Mouse (Mus musculus): Measurements from ENCODE around the gene Msh4. TPM values are rescaled to one million over a fixed set of nuclear protein-coding genes. Genes with fewer than 3 reads are reported as not detected.

Gene Msh4
- polyA plus RNA-seq, 1 experiment from 2014 or later, result 0.07 TPM

DNA sequence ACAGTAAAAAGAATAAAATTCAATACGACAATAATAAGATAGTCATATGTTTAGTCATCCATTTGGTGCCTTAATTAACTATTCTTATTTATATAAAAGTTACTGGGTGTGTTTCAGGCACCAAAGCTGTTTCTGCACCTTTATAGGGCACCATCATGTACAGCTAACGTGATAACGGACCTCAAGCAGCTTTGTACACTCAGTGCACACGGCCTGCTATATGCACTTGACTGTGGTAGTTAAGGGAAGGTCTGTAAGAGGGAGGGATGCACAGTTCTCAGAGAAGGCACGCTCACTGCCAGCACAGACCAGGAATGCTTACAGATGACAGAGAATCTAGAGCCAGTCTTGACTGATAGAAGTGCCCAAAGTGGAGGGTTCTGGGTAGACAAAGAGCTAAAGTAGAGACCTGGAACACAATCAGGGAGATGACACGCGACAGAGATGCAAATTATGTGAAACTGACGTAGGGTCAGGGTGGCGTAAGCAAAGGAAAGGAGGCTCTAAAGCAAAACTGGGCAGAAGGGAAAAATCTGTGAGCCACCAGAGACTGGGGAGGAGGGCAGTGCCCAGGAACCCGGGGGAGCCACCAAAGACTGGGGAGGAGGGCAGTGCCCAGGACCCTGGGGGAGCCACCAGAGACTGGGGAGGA lies 47.5 kb downstream of the Msh4 start:
- Histone ChIP-seq H3K4me1 (ENCODE audit: insufficient read depth, low read length) (no peaks in the 10 kb centered on the region), H3K9ac (replicated peaks; ENCODE audit: low read length) (no peak overlapping the region), H3K9me3 (ENCODE audit: low read length) (no peaks in the 10 kb centered on the region), H3K36me3 (ENCODE audit: insufficient read depth, low read length) (no peaks in the 10 kb centered on the region), H3K27ac (ENCODE audit: low read length) (no peak overlapping the region), H3K27me3 (ENCODE audit: insufficient read depth, low read length) (no peaks in the 10 kb centered on the region), H3K4me3 (ENCODE audit: low read length) (no peak overlapping the region), H3K4me2 (replicated peaks; ENCODE audit: low read depth, low read length) (no peak overlapping the region)
- WGBS, result 81% methylated on average over 10 of the region's 10 CpGs
- ATAC-seq (ENCODE audit: low FRiP score, low TSS enrichment), result no peak

DNA sequence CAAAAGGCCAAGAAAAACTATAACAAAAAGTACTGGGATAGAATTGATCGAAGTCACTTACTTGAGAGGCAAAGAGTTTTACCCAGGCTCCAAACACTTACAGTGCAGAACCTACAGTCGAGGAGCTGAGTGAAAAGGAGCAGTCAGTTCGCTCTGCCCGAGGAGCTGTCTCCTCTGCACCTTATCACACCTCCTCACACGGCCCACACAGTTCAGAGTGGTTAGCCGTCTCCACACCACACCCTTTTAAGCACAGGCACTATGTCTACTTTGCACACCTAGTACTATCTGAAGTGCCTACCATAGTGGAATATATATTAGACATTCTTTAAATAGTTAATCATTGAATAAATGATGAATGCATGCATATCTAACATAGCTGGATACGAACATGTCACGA lies 53.7 kb downstream of the Msh4 start:
- 62% methylated on average over 8 of the region's 8 CpGs for WGBS
- Histone ChIP-seq H3K4me2 (replicated peaks; ENCODE audit: low read depth, low read length) (no peak overlapping the region), H3K27ac (ENCODE audit: low read length) (no peak overlapping the region), H3K9me3 (ENCODE audit: low read length) (no peaks in the 10 kb centered on the region), H3K36me3 (ENCODE audit: insufficient read depth, low read length) (no peaks in the 10 kb centered on the region), H3K27me3 (ENCODE audit: insufficient read depth, low read length) (no peaks in the 10 kb centered on the region), H3K4me3 (ENCODE audit: low read length) (no peak overlapping the region), H3K9ac (replicated peaks; ENCODE audit: low read length) (no peak overlapping the region), H3K4me1 (ENCODE audit: insufficient read depth, low read length) (0 out of 2 replicates have a peak, but pooled peaks cover 4% of the 10 kb centered on the region)
- no peak for ATAC-seq (ENCODE audit: low FRiP score, low TSS enrichment)

GRCm38 (mm10) chr3:153850759-153851158 lies 55.2 kb downstream of the Msh4 start:
- H3K4me1 ChIP-seq (ENCODE audit: insufficient read depth, low read length), result 0 out of 2 replicates have a peak, but pooled peaks cover 4% of the 10 kb centered on the region
- no peak overlapping the region for H3K27ac ChIP-seq (ENCODE audit: low read length)
- H3K9me3 ChIP-seq (ENCODE audit: low read length), result no peaks in the 10 kb centered on the region
- H3K4me3 ChIP-seq (ENCODE audit: low read length), result no peak overlapping the region
- 91% methylated on average over 7 of the region's 7 CpGs for WGBS
- no peaks in the 10 kb centered on the region for H3K27me3 ChIP-seq (ENCODE audit: insufficient read depth, low read length)
- no peak overlapping the region for H3K9ac ChIP-seq (replicated peaks; ENCODE audit: low read length)
- no peak overlapping the region for H3K4me2 ChIP-seq (replicated peaks; ENCODE audit: low read depth, low read length)
- H3K36me3 ChIP-seq (ENCODE audit: insufficient read depth, low read length), result no peaks in the 10 kb centered on the region
- ATAC-seq (ENCODE audit: low FRiP score, low TSS enrichment), result no peak

DNA sequence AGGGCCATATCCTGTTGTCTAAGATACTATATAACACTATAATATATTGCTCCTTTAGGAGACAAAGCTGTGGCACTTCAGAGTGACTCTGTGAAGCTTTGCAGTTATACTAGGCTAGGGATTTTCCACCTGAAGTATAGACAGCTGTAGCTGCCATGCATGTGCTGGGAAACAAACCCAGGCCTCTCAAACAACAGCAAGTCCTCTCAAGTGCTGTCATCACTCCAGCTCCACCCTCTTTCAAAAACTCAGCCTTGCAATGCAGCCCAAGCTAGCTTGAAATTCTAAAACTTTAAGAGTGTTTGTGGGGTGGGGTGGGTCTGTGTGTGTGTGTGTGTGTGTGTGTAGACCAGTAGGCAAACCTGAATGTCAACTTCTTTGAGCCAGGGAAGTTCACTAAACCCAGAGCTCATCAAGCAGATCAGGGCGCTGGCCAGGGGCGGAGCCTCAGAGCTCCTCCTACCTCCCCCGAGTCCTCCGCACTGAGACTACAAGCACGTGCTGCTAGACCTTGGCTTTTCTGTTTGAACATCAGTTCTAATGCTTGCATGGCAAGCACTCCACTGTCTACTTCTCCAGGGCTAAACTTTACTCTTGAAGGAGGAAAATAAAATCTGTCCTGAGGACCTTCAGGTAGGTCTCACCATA lies 56.4 kb downstream of the Msh4 start:
- Histone ChIP-seq H3K4me3 (ENCODE audit: low read length) (no peak overlapping the region), H3K9ac (replicated peaks; ENCODE audit: low read length) (no peak overlapping the region), H3K9me3 (ENCODE audit: low read length) (no peaks in the 10 kb centered on the region), H3K27ac (ENCODE audit: low read length) (no peak overlapping the region), H3K36me3 (ENCODE audit: insufficient read depth, low read length) (no peaks in the 10 kb centered on the region), H3K4me2 (replicated peaks; ENCODE audit: low read depth, low read length) (0 out of 2 replicates have a peak overlapping the region, but pooled peaks have one; percentile 8), H3K4me1 (ENCODE audit: insufficient read depth, low read length) (0 out of 2 replicates have a peak, but pooled peaks cover 4% of the 10 kb centered on the region), H3K27me3 (ENCODE audit: insufficient read depth, low read length) (no peaks in the 10 kb centered on the region)
- ATAC-seq (ENCODE audit: low FRiP score, low TSS enrichment), result peak; percentile 83
- 8% methylated on average over 5 of the region's 5 CpGs for WGBS

DNA sequence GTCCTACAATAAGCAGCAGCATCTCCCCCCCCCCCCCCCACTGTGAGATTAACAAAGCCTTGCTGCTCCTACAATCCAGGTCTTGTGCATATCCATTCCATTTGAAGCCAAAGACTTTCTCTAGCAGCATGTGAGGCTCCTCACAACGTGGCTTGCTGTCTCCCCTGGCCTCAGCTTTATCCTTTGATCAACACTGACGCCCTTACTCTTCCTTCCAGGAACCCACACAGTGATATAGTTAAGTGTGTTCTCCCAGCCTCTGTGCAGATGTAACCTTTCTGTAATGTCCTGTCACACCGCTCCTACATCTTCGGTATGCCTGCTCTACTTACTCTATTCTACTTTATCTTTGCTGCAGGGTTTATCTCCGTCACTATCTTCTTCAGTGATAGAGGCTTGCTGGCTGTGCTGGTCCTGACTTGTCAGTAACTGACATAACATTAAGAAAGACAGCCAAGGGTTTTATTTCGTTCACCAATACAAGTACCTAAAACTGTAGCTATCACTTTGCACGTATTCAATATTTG lies 58.7 kb downstream of the Msh4 start:
- no peak for ATAC-seq (ENCODE audit: low FRiP score, low TSS enrichment)
- H3K4me1 ChIP-seq (ENCODE audit: insufficient read depth, low read length), result 0 out of 2 replicates have a peak, but pooled peaks cover 4% of the 10 kb centered on the region
- no peak overlapping the region for H3K9ac ChIP-seq (replicated peaks; ENCODE audit: low read length)
- no peak overlapping the region for H3K27ac ChIP-seq (ENCODE audit: low read length)
- H3K4me3 ChIP-seq (ENCODE audit: low read length), result no peak overlapping the region
- WGBS, result 78% methylated on average over 7 of the region's 7 CpGs
- H3K9me3 ChIP-seq (ENCODE audit: low read length), result no peaks in the 10 kb centered on the region
- no peak overlapping the region for H3K4me2 ChIP-seq (replicated peaks; ENCODE audit: low read depth, low read length)
- H3K36me3 ChIP-seq (ENCODE audit: insufficient read depth, low read length), result no peaks in the 10 kb centered on the region
- no peaks in the 10 kb centered on the region for H3K27me3 ChIP-seq (ENCODE audit: insufficient read depth, low read length)

GRCm38 (mm10) chr3:153846109-153846508 lies 59.8 kb downstream of the Msh4 start:
- H3K9me3 ChIP-seq (ENCODE audit: low read length), result no peaks in the 10 kb centered on the region
- WGBS, result 91% methylated on average over 4 of the region's 4 CpGs
- no peak overlapping the region for H3K4me3 ChIP-seq (ENCODE audit: low read length)
- no peak overlapping the region for H3K9ac ChIP-seq (replicated peaks; ENCODE audit: low read length)
- ATAC-seq (ENCODE audit: low FRiP score, low TSS enrichment), result no peak
- no peak overlapping the region for H3K4me2 ChIP-seq (replicated peaks; ENCODE audit: low read depth, low read length)
- H3K4me1 ChIP-seq (ENCODE audit: insufficient read depth, low read length), result 0 out of 2 replicates have a peak, but pooled peaks cover 4% of the 10 kb centered on the region
- H3K27me3 ChIP-seq (ENCODE audit: insufficient read depth, low read length), result no peaks in the 10 kb centered on the region
- no peaks in the 10 kb centered on the region for H3K36me3 ChIP-seq (ENCODE audit: insufficient read depth, low read length)
- no peak overlapping the region for H3K27ac ChIP-seq (ENCODE audit: low read length)

DNA sequence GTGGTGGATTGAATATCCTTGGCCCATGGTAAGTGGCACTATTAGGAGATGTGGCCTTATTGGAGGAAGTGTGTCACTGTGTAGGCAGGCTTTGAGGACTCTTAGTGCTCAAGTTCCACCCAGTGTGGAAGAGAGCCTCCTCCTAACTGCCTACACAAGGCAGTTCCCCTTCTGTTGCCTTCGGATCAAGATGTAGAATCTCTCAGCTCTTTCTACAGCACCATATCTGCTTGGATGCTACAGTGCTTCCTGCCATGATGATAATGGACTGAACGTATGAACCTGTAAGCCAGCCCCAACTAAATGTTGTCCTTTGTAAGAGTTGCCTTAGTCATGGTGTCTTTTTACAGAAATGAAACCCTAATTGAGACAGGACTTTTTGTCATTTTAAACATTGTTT lies 60.4 kb downstream of the Msh4 start:
- Histone ChIP-seq H3K4me3 (ENCODE audit: low read length) (no peak overlapping the region), H3K4me1 (ENCODE audit: insufficient read depth, low read length) (0 out of 2 replicates have a peak, but pooled peaks cover 4% of the 10 kb centered on the region), H3K36me3 (ENCODE audit: insufficient read depth, low read length) (no peaks in the 10 kb centered on the region), H3K9ac (replicated peaks; ENCODE audit: low read length) (no peak overlapping the region), H3K27ac (ENCODE audit: low read length) (no peak overlapping the region), H3K9me3 (ENCODE audit: low read length) (no peaks in the 10 kb centered on the region), H3K27me3 (ENCODE audit: insufficient read depth, low read length) (no peaks in the 10 kb centered on the region), H3K4me2 (replicated peaks; ENCODE audit: low read depth, low read length) (no peak overlapping the region)
- no peak for ATAC-seq (ENCODE audit: low FRiP score, low TSS enrichment)
- WGBS, result 84% methylated on average over 2 of the region's 2 CpGs

- 0 out of 2 replicates have a peak, but pooled peaks cover 4% of the 10 kb centered on the region for H3K4me1 ChIP-seq (ENCODE audit: insufficient read depth, low read length)
- no peak overlapping the region for H3K27ac ChIP-seq (ENCODE audit: low read length)
- no peak overlapping the region for H3K4me2 ChIP-seq (replicated peaks; ENCODE audit: low read depth, low read length)
- no peak for ATAC-seq (ENCODE audit: low FRiP score, low TSS enrichment)
- no peaks in the 10 kb centered on the region for H3K27me3 ChIP-seq (ENCODE audit: insufficient read depth, low read length)
- H3K4me3 ChIP-seq (ENCODE audit: low read length), result no peak overlapping the region
- 92% methylated on average over 9 of the region's 9 CpGs for WGBS
- no peaks in the 10 kb centered on the region for H3K36me3 ChIP-seq (ENCODE audit: insufficient read depth, low read length)
- H3K9me3 ChIP-seq (ENCODE audit: low read length), result no peaks in the 10 kb centered on the region
- no peak overlapping the region for H3K9ac ChIP-seq (replicated peaks; ENCODE audit: low read length)
These were observed 61.2 kb downstream of the Msh4 start for GRCm38 (mm10) chr3:153844757-153845156.

DNA sequence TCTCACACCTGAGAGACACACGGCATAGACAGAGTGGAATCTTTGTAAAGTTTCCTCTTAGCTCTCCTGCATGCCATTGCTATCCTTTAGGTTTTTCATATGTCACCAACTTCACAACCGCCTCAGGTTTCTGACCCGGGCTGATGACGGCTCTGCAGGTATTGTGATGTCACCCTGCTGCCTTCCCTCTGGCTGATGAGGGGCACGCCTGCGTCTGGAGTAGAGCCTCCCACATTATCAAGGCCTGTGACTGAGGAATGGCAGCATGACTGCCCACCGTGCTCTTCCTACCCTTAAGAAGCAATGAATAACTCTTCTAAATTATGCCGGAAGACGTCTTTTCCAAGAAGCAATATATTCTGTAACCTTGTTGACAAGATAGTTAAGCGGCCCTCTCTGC lies 61.9 kb downstream of the Msh4 start, which contains the start of gene Asb17:
TSS of gene Asb17 (plus strand) at position 180 of the 400 bp plus-strand sequence.
- Histone ChIP-seq H3K4me3 (ENCODE audit: low read length) (no peak within 1 kb of the TSS), H3K27ac (ENCODE audit: low read length) (no peak within 1 kb of the TSS), H3K27me3 (ENCODE audit: insufficient read depth, low read length) (no peaks in the 10 kb centered on the region), H3K4me1 (ENCODE audit: insufficient read depth, low read length) (no peaks in the 10 kb centered on the region), H3K36me3 (ENCODE audit: insufficient read depth, low read length) (no peaks in the 10 kb centered on the region), H3K4me2 (replicated peaks; ENCODE audit: low read depth, low read length) (no peak within 1 kb of the TSS), H3K9ac (replicated peaks; ENCODE audit: low read length) (no peak within 1 kb of the TSS), H3K9me3 (ENCODE audit: low read length) (no peaks in the 10 kb centered on the region)
- 72% methylated on average over 10 of the region's 10 CpGs for WGBS
- no peak for ATAC-seq (ENCODE audit: low FRiP score, low TSS enrichment)

GRCm38 (mm10) chr3:153837593-153837992 lies 68.3 kb downstream of the Msh4 start:
- Histone ChIP-seq H3K4me3 (ENCODE audit: low read length) (no peak overlapping the region), H3K27me3 (ENCODE audit: insufficient read depth, low read length) (no peaks in the 10 kb centered on the region), H3K9ac (replicated peaks; ENCODE audit: low read length) (no peak overlapping the region), H3K27ac (ENCODE audit: low read length) (no peak overlapping the region), H3K4me2 (replicated peaks; ENCODE audit: low read depth, low read length) (no peak overlapping the region), H3K9me3 (ENCODE audit: low read length) (no peaks in the 10 kb centered on the region), H3K4me1 (ENCODE audit: insufficient read depth, low read length) (no peaks in the 10 kb centered on the region), H3K36me3 (ENCODE audit: insufficient read depth, low read length) (no peaks in the 10 kb centered on the region)
- WGBS, result 22% methylated on average over 4 of the region's 4 CpGs
- ATAC-seq (ENCODE audit: low FRiP score, low TSS enrichment), result no peak
